Mouse (Mus musculus): ENCODE measurements around the gene Kif2c. TPM values are rescaled to one million over a fixed set of nuclear protein-coding genes. Genes with fewer than 3 reads are reported as not detected.
A peak's percentile ranks its signal among the peaks of the same experiment; 100 is the strongest.
"Not testable (repeated sequence)": the region's sequence is repeated elsewhere in the genome, so short reads cannot be mapped to it uniquely, and the experiment has no call there.

Gene Kif2c
- polyA plus RNA-seq, 1 experiment: 0.16 TPM

GRCm38 (mm10) chr4:117202046-117202991 lies 19.9 kb upstream of the Kif2c start:
- Histone ChIP-seq H3K27ac (ENCODE audit: insufficient read depth, low read length) (no peak overlapping the region), H3K4me3 (replicated peaks; ENCODE audit: insufficient read depth, low read depth, low read length) (peak overlapping the region; percentile 52), H3K27me3 (ENCODE audit: control insufficient read depth, insufficient read depth, low read length) (no peaks in the 10 kb centered on the region), H3K4me1 (ENCODE audit: control insufficient read depth, insufficient read depth, low read length) (no peaks in the 10 kb centered on the region)
- 3% methylated on average over 25 of the region's 25 CpGs for WGBS
- TF ChIP-seq CTCF (IDR thresholded peaks at IDR 0.05; ENCODE audit: borderline replicate concordance, insufficient read depth, low read depth, low read length) (peak; percentile 49; the same call in 1 of the 2 replicates), POLR2A (IDR thresholded peaks at IDR 0.05; ENCODE audit: borderline replicate concordance, insufficient read depth, low read length) (no peak)
- peak in 1 of 2 experiments; percentile 52 for DNase-seq

GRCm38 (mm10) chr4:117191804-117192203 lies 9.4 kb upstream of the Kif2c start:
- Histone ChIP-seq H3K4me1 (ENCODE audit: control insufficient read depth, insufficient read depth, low read length) (no peaks in the 10 kb centered on the region), H3K27ac (ENCODE audit: insufficient read depth, low read length) (no peak overlapping the region), H3K4me3 (replicated peaks; ENCODE audit: insufficient read depth, low read depth, low read length) (no peak overlapping the region), H3K27me3 (ENCODE audit: control insufficient read depth, insufficient read depth, low read length) (no peaks in the 10 kb centered on the region)
- DNase-seq: no peak
- TF ChIP-seq POLR2A (IDR thresholded peaks at IDR 0.05; ENCODE audit: borderline replicate concordance, insufficient read depth, low read length) (no peak), CTCF (IDR thresholded peaks at IDR 0.05; ENCODE audit: borderline replicate concordance, insufficient read depth, low read depth, low read length) (no peak)
- 94% methylated on average over 14 of the region's 14 CpGs for WGBS

DNA sequence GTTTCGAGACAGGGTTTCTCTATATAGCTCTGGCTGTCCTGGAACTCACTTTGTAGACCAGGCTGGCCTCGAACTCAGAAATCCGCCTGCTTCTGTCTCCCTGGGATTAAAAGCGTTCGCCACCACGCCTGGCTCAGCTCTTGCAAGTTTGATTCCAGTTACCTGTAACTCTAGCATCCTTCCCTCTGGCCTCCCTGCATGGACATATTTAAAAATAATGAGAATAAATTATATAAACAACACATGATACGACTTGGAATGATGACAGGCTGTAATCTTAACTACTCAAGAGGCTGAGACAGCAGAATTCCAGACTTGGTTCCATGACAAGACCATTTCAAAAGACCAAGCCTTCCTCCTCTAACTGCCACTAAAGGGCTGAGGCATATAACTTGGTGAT lies 8.2 kb upstream of the Kif2c start:
- no peak for TF ChIP-seq POLR2A (IDR thresholded peaks at IDR 0.05; ENCODE audit: borderline replicate concordance, insufficient read depth, low read length)
- H3K4me3 ChIP-seq (replicated peaks; ENCODE audit: insufficient read depth, low read depth, low read length): no peak overlapping the region
- H3K27ac ChIP-seq (ENCODE audit: insufficient read depth, low read length): no peak overlapping the region
- H3K27me3 ChIP-seq (ENCODE audit: control insufficient read depth, insufficient read depth, low read length): no peaks in the 10 kb centered on the region
- 85% methylated on average over 7 of the region's 7 CpGs for WGBS
- DNase-seq: no peak
- H3K4me1 ChIP-seq (ENCODE audit: control insufficient read depth, insufficient read depth, low read length): no peaks in the 10 kb centered on the region

DNA sequence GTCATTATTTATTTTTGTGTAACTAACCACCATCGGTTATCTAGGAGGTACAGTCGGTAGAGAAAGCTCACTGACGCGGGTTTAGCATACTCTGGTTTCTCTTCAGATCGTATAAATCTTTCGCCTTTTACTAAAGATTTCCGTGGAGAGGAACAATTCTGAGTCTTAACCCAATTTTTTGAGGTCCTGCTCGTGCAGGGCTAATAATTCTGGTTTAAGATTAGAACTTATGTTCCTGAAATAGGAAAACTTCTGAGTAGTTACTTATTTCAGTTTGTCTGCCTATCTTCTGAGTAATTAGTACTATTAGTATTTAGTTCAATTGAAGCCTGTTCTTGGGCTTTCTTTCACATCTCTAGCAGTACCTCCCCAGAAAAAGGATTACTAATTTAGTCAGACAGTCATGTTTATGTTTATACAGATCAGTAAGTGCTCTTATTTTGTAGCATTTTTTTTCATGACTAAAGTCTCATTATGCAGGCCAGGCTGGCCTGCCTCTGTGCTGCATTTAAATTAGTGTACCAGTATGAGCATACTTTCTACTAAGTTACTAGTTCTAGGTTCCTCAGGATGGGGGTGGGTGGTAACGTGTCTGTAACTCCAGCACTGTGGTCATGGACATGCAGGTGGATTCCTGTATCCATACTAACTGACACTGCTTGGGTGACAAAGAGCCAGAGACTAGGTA lies 7.6 kb upstream of the Kif2c start:
- TF ChIP-seq POLR2A (IDR thresholded peaks at IDR 0.05; ENCODE audit: borderline replicate concordance, insufficient read depth, low read length) (peak; percentile 29; the same call in 1 of the 2 replicates), CTCF (IDR thresholded peaks at IDR 0.05; ENCODE audit: borderline replicate concordance, insufficient read depth, low read depth, low read length) (no peak)
- no peaks in the 10 kb centered on the region for H3K4me1 ChIP-seq (ENCODE audit: control insufficient read depth, insufficient read depth, low read length)
- peak overlapping the region; percentile 38 for H3K4me3 ChIP-seq (replicated peaks; ENCODE audit: insufficient read depth, low read depth, low read length)
- WGBS: 6% methylated on average over 9 of the region's 9 CpGs
- H3K27ac ChIP-seq (ENCODE audit: insufficient read depth, low read length): peak overlapping the region; percentile 40; the same call in 1 of the 2 replicates
- peak in 1 of 2 experiments; percentile 23 for DNase-seq
- H3K27me3 ChIP-seq (ENCODE audit: control insufficient read depth, insufficient read depth, low read length): no peaks in the 10 kb centered on the region

DNA sequence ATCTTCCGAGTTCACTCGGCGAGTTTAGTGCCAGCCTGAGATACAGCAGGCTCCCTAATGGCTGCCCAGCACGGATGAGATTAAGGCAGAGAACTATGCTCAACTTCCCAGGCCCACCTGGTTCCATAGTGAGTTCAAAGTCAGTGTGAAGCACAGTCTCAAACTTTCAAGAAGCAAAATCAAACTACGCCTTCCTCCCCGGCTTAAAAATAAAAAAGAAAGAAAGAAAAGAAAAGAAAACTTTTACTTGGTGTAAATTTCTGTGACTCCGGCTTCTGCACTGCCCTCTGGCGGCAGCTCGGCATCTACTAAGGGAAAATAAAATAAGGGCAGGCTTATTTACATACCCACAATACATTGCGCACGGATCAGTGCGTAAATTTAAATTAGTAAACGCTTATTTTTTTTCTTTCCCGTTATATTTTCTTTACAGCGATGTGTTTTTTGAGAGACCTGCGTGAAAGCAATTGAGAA lies 7.0 kb upstream of the Kif2c start:
- Histone ChIP-seq H3K27me3 (ENCODE audit: control insufficient read depth, insufficient read depth, low read length) (no peaks in the 10 kb centered on the region), H3K4me1 (ENCODE audit: control insufficient read depth, insufficient read depth, low read length) (no peaks in the 10 kb centered on the region), H3K27ac (ENCODE audit: insufficient read depth, low read length) (no peak overlapping the region; the same call in 1 of the 2 replicates), H3K4me3 (replicated peaks; ENCODE audit: insufficient read depth, low read depth, low read length) (peak overlapping the region; percentile 38)
- under 1% methylated on average over 16 of the region's 16 CpGs for whole genome bisulfite sequencing
- no peak for TF ChIP-seq POLR2A (IDR thresholded peaks at IDR 0.05; ENCODE audit: borderline replicate concordance, insufficient read depth, low read length)
- TF ChIP-seq CTCF (IDR thresholded peaks at IDR 0.05; ENCODE audit: borderline replicate concordance, insufficient read depth, low read depth, low read length): peak; percentile 56; the same call in 1 of the 2 replicates
- DNase-seq: peak; percentile 78

DNA sequence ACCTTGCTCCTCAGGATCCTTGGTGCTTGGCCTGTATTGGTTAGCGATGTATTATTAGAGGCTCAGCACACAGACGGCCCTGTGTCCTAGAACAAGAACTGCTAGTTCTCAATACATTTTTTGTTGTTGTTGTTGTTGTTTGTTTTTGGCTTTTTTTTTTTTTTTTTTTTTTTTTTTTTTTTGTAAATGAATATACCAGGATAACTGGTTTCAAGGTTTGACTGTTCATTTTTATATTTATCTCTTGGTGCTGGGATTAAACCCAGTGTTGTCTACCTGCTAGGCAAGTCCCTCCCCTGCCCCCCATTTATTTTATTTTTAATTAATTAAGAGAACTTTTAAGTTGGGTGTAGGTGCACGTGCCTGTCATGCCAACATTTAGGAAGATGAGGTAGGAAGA lies 6.5 kb upstream of the Kif2c start:
- TF ChIP-seq POLR2A (IDR thresholded peaks at IDR 0.05; ENCODE audit: borderline replicate concordance, insufficient read depth, low read length) (no peak), CTCF (IDR thresholded peaks at IDR 0.05; ENCODE audit: borderline replicate concordance, insufficient read depth, low read depth, low read length) (no peak)
- DNase-seq: no peak
- no peak overlapping the region for H3K27ac ChIP-seq (ENCODE audit: insufficient read depth, low read length)
- H3K4me3 ChIP-seq (replicated peaks; ENCODE audit: insufficient read depth, low read depth, low read length): peak overlapping the region; percentile 2
- WGBS: 51% methylated on average over 3 of the region's 3 CpGs
- no peaks in the 10 kb centered on the region for H3K4me1 ChIP-seq (ENCODE audit: control insufficient read depth, insufficient read depth, low read length)
- H3K27me3 ChIP-seq (ENCODE audit: control insufficient read depth, insufficient read depth, low read length): no peaks in the 10 kb centered on the region

GRCm38 (mm10) chr4:117182759-117183096 lies 289 bp upstream of the Kif2c start:
- 12% methylated on average over 9 of the region's 9 CpGs for WGBS
- peak overlapping the region; percentile 29; the same call in 1 of the 2 replicates for H3K27ac ChIP-seq (ENCODE audit: insufficient read depth, low read length)
- DNase-seq: not testable (repeated sequence)

More at GRCm38 (mm10) chr4:117182759-117183096, 289 bp upstream of the Kif2c start:
- peak overlapping the region; percentile 68 for H3K4me3 ChIP-seq (replicated peaks; ENCODE audit: insufficient read depth, low read depth, low read length)
- not testable (repeated sequence) for H3K27me3 ChIP-seq (ENCODE audit: control insufficient read depth, insufficient read depth, low read length); H3K4me1 ChIP-seq (ENCODE audit: control insufficient read depth, insufficient read depth, low read length)

Measured in cerebellum, adult 2 months (tissue).